Mouse (Mus musculus) kidney, adult 18-20 months (tissue): ENCODE results near the gene Slc50a1.

ENCODE experiments used
- DNase-seq: peaks from one replicate; pipeline ENCODE4 v3.0.0; 2021

Slc50a1 gene

GRCm38 (mm10) chr3:89293247-89293918 lies 23.0 kb upstream of the Slc50a1 start:
- DNase-seq, result peak; percentile 62

GRCm38 (mm10) chr3:89292303-89292702 lies 21.9 kb upstream of the Slc50a1 start:
- DNase-seq, result no peak

DNA sequence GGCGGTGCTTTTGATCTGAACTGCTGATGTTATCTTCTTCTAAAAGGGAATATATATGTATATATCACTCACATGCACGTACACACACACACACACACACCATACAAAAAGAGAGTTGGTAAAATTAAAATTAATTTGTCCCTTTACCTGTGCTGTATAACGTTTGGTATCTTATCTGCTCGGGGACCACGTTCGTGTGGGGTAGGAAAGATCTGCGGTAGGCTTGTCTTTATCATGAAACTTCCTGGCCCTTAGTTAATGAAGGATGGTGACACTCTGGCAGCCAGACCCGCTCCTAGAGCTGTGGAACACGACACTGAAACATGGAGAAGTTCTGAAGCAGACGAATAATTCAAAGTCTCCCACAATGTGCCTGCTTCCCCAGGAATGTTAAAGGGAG lies 21.5 kb upstream of the Slc50a1 start:
- no peak for DNase-seq

- DNase-seq, result peak; percentile 66
Observed at GRCm38 (mm10) chr3:89288503-89288928, 18.1 kb upstream of the Slc50a1 start.

DNA sequence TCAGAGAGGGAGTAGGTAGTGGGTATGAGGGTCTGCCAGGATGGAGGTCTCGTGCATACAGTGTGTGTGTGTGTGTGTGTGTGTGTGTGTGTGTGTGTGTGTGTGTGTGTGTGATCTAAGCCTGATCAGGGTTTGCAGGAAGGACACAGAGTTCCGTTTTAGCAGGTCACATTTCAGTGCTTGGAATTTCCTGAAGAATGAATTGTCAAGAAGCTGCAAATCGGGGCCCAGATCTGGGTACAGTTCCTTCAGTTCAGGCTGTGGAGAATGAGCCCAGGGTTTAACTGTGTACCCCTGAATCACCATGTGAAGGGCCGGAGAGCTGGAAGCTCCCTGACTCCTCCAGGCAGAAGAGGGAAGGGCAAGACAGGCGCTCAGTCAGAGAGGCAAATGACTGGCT lies 16.9 kb upstream of the Slc50a1 start:
- DNase-seq, result no peak

- no peak for DNase-seq
Observed at GRCm38 (mm10) chr3:89285526-89285925, 15.2 kb upstream of the Slc50a1 start.

- no peak for DNase-seq
Observed at GRCm38 (mm10) chr3:89284261-89284660, 13.9 kb upstream of the Slc50a1 start.

- no peak for DNase-seq
Observed at GRCm38 (mm10) chr3:89282291-89282643, 11.9 kb upstream of the Slc50a1 start.

- DNase-seq, result peak; percentile 88
Observed at GRCm38 (mm10) chr3:89281579-89282290, 11.4 kb upstream of the Slc50a1 start.

- DNase-seq, result peak; percentile 85
Observed at GRCm38 (mm10) chr3:89280606-89281511, 10.5 kb upstream of the Slc50a1 start, which contains the start of gene Efna1. TSS of gene Efna1 (minus strand) at chr3:89281142.

DNA sequence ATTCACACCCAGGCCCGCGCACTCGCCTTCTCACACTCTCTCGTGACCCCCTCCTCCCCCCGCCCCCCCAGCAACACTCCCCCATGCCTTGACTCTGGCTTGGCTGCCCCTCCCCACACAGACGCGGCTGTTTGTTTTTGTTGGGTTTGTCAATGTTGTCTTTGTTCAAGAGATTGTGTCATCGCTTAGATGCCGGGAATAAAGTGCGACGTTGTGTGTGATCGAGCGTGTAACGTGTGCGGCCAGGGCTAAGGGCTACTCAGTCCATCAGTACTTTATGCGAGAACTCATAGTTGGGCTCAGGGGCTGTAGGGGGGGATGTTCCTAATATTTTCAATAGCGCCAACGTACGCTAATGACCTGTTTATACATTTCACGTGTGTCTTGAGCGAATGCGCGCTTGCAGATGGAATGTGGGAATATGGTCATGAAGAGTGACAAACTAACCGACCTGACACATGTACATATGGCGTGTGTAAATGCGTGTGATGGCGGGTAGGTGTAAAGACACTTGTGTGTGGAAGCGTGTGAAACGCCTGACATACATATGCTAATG lies 9.8 kb upstream of the Slc50a1 start:
- peak; percentile 58 for DNase-seq

DNA sequence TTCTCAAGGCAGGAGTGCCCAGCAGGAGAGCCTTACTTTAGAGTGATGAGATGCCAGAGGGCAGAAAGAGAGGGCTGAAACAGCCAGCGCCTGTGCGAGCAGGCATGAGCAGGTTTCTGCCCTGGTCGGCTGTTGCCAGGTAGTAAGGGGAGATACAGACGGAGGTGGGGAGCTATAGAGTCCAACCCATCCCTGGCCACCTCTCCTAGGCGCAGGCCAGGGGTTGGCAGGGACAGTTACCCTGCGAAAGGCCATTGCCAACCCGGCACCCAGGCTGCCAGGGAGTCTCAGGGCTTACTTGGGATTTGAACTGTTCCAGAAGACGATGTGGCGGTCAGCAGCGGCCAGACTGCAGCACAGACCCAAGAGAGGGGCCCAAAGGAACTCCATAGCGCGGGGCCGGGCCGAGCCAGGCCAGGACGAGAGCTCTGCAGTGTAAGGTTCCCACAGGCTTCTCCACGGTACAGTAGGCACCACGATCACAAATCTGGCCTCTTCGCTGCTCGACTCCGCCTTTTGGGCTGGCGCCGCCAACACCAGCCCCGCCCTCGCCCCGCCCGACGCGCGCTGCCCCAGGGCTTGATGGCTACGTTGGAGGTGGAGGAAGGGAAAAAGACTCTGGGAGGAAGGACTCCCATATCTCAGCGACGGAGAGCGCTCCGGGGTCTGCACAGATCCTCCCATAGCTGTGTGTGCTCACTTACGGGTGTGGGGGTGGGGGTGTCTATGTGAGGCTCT lies 9.0 kb upstream of the Slc50a1 start:
- peak; percentile 94 for DNase-seq

- peak; percentile 35 for DNase-seq
Observed at GRCm38 (mm10) chr3:89278643-89279042, 8.3 kb upstream of the Slc50a1 start.

DNA sequence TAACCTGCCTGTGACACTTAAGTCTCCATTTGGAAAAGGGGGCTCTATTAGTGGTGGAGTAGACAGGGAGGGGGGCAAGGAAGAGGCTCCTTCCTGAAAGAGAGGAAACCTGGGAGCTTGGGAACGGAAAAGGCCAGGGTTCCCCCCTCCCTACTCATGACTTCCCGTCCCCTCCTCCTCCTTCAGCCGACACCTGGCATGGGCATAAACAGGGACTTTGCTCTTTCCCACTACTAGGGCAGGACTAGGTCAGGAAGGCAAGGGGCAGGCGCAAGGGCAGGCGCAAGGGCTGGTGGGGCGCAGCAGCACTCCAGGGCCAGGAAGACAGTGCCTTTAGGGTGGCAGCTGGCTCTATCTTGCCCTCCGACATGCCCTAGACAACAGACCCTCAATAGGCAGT lies 7.7 kb upstream of the Slc50a1 start:
- peak; percentile 85 for DNase-seq

GRCm38 (mm10) chr3:89277281-89278021 lies 7.1 kb upstream of the Slc50a1 start:
- peak; percentile 57 for DNase-seq

GRCm38 (mm10) chr3:89276061-89276460 lies 5.7 kb upstream of the Slc50a1 start:
- DNase-seq, result peak; percentile 47

GRCm38 (mm10) chr3:89271760-89272159 lies 1.4 kb upstream of the Slc50a1 start:
- DNase-seq, result peak; percentile 56

GRCm38 (mm10) chr3:89270891-89271290 lies 521 bp upstream of the Slc50a1 start:
- no peak for DNase-seq

- DNase-seq, result no peak
Observed at GRCm38 (mm10) chr3:89268916-89269315, 1.5 kb downstream of the Slc50a1 start.

GRCm38 (mm10) chr3:89266439-89266893 lies 3.9 kb downstream of the Slc50a1 start:
- peak; percentile 82 for DNase-seq

- no peak for DNase-seq
Observed at GRCm38 (mm10) chr3:89262417-89262816, 8.0 kb downstream of the Slc50a1 start.
